Mouse (Mus musculus) liver, embryonic 11.5 days (tissue): Measurements from ENCODE around the gene Rpl32. TPM values are rescaled to one million over a fixed set of nuclear protein-coding genes. Genes with fewer than 3 reads are reported as not detected.

Source experiments
- ATAC-seq: fragments of 200-750 bp; cut with Nextera tagmentation; replicated peaks from 2 replicates; pipeline ENCODE4 v1.8.0; 2017; ENCODE audit warnings: moderate number of reproducible peaks, mild to moderate bottlenecking, moderate TSS enrichment, moderate library complexity; ENCODE audit not compliant: low FRiP score
- DNase-seq: peaks from one replicate; pipeline ENCODE4 v3.0.0-alpha.2; 2017; ENCODE audit warnings: low spot score
- H3K27ac ChIP-seq: fragments of 300-500 bp; sonication (generic); 2 replicates; pipeline ENCODE4 v1.5.1; 2014; ENCODE audit warnings: mild to moderate bottlenecking, low read depth, low read length, control low read depth
- H3K27me3 ChIP-seq: fragments of 300-500 bp; sonication (generic); replicated peaks from 2 replicates; pipeline ENCODE4 v1.6.1; 2014; ENCODE audit warnings: low read length, mixed read lengths; ENCODE audit not compliant: control insufficient read depth, insufficient read depth
- H3K36me3 ChIP-seq: fragments of 300-500 bp; sonication (generic); 2 replicates; pipeline ENCODE4 v1.6.1; 2014; ENCODE audit warnings: mild to moderate bottlenecking, low read length, moderate library complexity, mixed read lengths; ENCODE audit not compliant: control insufficient read depth, insufficient read depth
- H3K4me1 ChIP-seq: fragments of 300-500 bp; sonication (generic); replicated peaks from 2 replicates; pipeline ENCODE4 v1.6.1; 2014; ENCODE audit warnings: low read length, mixed read lengths; ENCODE audit not compliant: control insufficient read depth, insufficient read depth
- H3K4me2 ChIP-seq: fragments of 300-500 bp; sonication (generic); 2 replicates; pipeline ENCODE4 v1.6.1; 2014; ENCODE audit warnings: mild to moderate bottlenecking, control low read depth, moderate library complexity
- H3K4me3 ChIP-seq: fragments of 300-500 bp; sonication (generic); 2 replicates; pipeline ENCODE4 v1.5.1; 2014; ENCODE audit warnings: low read depth, low read length, control low read depth
- H3K9ac ChIP-seq: fragments of 300-500 bp; sonication (generic); 2 replicates; pipeline ENCODE4 v1.6.1; 2014; ENCODE audit warnings: low read depth, low read length, control low read depth
- H3K9me3 ChIP-seq: fragments of 300-500 bp; sonication (generic); 2 replicates; pipeline ENCODE4 v1.6.1; 2016; ENCODE audit warnings: low read length, inconsistent platforms, mixed read lengths; ENCODE audit not compliant: control insufficient read depth
- WGBS: fragments of 180-500 bp; shearing (Covaris S2); extraction: QIAGEN DNeasy Blood & Tissue Kit; methylation state at CpG from one replicate; pipeline ENCODE4 v1.1.7; 2014; 5-methylcytosine and 5-hydroxymethylcytosine counted together
- polyA plus RNA-seq: library from polyadenylated mRNA; unstranded; fragments of >200 nt; fragmentation: Nextera tagmentation; extraction: Ambion mirVana; gene quantifications from 2 replicates; pipeline ENCODE4 v1.2.1, GENCODE M21; 2014

Gene Rpl32
- polyA plus RNA-seq, 1 experiment from 2014 or later: 2,478 TPM

- DNase-seq: no peak
- no peak for ATAC-seq
- H3K9ac ChIP-seq: peak overlapping the region; percentile 81
- peaks cover 21% of the 10 kb centered on the region for H3K4me1 ChIP-seq
- peak overlapping the region; percentile 86 for H3K4me2 ChIP-seq
- no peaks in the 10 kb centered on the region for H3K9me3 ChIP-seq
- H3K27me3 ChIP-seq: no peaks in the 10 kb centered on the region
- no peak overlapping the region for H3K27ac ChIP-seq
- 58% methylated on average over 3 of the region's 3 CpGs for WGBS
- H3K36me3 ChIP-seq: peaks cover 9% of the 10 kb centered on the region; the same call in 1 of the 2 replicates
- H3K4me3 ChIP-seq: peak overlapping the region; percentile 73
These were observed 32.7 kb downstream of the Rpl32 start for GRCm38 (mm10) chr6:115775838-115776237.

GRCm38 (mm10) chr6:115774501-115774921 is 34.0 kb downstream of the Rpl32 start, which contains the start of gene Cand2:
Gene Cand2 (plus strand): TSS chr6:115774538.
- Histone ChIP-seq H3K27ac (peak within 1 kb of the TSS; percentile 60), H3K4me3 (peak within 1 kb of the TSS; percentile 73), H3K36me3 (peaks cover 3% of the 10 kb centered on the region; the same call in 1 of the 2 replicates), H3K9ac (peak within 1 kb of the TSS; percentile 81), H3K9me3 (no peaks in the 10 kb centered on the region), H3K27me3 (no peaks in the 10 kb centered on the region), H3K4me2 (peak within 1 kb of the TSS; percentile 86), H3K4me1 (peaks cover 21% of the 10 kb centered on the region)
- ATAC-seq (peak; percentile 77), DNase-seq (peak; percentile 81)
- under 1% methylated on average over 25 of the region's 28 CpGs for WGBS

- peak; percentile 56 for ATAC-seq
- no peaks in the 10 kb centered on the region for H3K9me3 ChIP-seq
- DNase-seq: peak; percentile 69
These were observed 34.6 kb downstream of the Rpl32 start for GRCm38 (mm10) chr6:115773966-115774413.

GRCm38 (mm10) chr6:115772604-115773003 is 35.9 kb downstream of the Rpl32 start:
- 92% methylated on average over 1 of the region's 1 CpGs for WGBS
- H3K4me1 ChIP-seq: peaks cover 29% of the 10 kb centered on the region
- H3K9ac ChIP-seq: no peak overlapping the region
- H3K4me3 ChIP-seq: no peak overlapping the region
- ATAC-seq (no peak), DNase-seq (no peak)
- no peak overlapping the region for H3K27ac ChIP-seq
- no peak overlapping the region for H3K4me2 ChIP-seq
- H3K27me3 ChIP-seq: no peaks in the 10 kb centered on the region
- H3K36me3 ChIP-seq: 0 out of 2 replicates have a peak, but pooled peaks cover 1% of the 10 kb centered on the region
- no peaks in the 10 kb centered on the region for H3K9me3 ChIP-seq

More at GRCm38 (mm10) chr6:115773966-115774413, 34.6 kb downstream of the Rpl32 start:
- H3K36me3 ChIP-seq: 0 out of 2 replicates have a peak, but pooled peaks cover 3% of the 10 kb centered on the region
- H3K27me3 ChIP-seq: no peaks in the 10 kb centered on the region
- peak overlapping the region; percentile 73 for H3K4me3 ChIP-seq
- WGBS: 0% methylated on average over 13 of the region's 14 CpGs
- H3K4me1 ChIP-seq: peaks cover 21% of the 10 kb centered on the region
- H3K4me2 ChIP-seq: peak overlapping the region; percentile 86
- no peak overlapping the region for H3K27ac ChIP-seq
- H3K9ac ChIP-seq: 0 out of 2 replicates have a peak overlapping the region, but pooled peaks have one; percentile 11

GRCm38 (mm10) chr6:115772201-115772600 is 36.3 kb downstream of the Rpl32 start:
- H3K27ac ChIP-seq: no peak overlapping the region
- no peak for ATAC-seq
- H3K4me3 ChIP-seq: no peak overlapping the region
- no peak overlapping the region for H3K9ac ChIP-seq
- H3K27me3 ChIP-seq: no peaks in the 10 kb centered on the region
- no peaks in the 10 kb centered on the region for H3K36me3 ChIP-seq
- no peak for DNase-seq
- WGBS: 79% methylated on average over 6 of the region's 6 CpGs
- H3K4me2 ChIP-seq: no peak overlapping the region
- H3K4me1 ChIP-seq: peaks cover 29% of the 10 kb centered on the region
- no peaks in the 10 kb centered on the region for H3K9me3 ChIP-seq

GRCm38 (mm10) chr6:115770852-115771251 is 37.7 kb downstream of the Rpl32 start:
- ATAC-seq: no peak
- Histone ChIP-seq H3K27ac (no peak overlapping the region), H3K4me3 (no peak overlapping the region), H3K9me3 (no peaks in the 10 kb centered on the region), H3K9ac (no peak overlapping the region), H3K4me1 (peaks cover 17% of the 10 kb centered on the region), H3K4me2 (no peak overlapping the region), H3K36me3 (no peaks in the 10 kb centered on the region), H3K27me3 (no peaks in the 10 kb centered on the region)
- 59% methylated on average over 4 of the region's 4 CpGs for WGBS
- DNase-seq: no peak

- Histone ChIP-seq H3K27ac (peak overlapping the region; percentile 38; the same call in 1 of the 2 replicates), H3K4me1 (peaks cover 11% of the 10 kb centered on the region)
These were observed 38.4 kb downstream of the Rpl32 start for GRCm38 (mm10) chr6:115770059-115770670.

GRCm38 (mm10) chr6:115768207-115768606 is 40.3 kb downstream of the Rpl32 start:
- Histone ChIP-seq H3K36me3 (no peaks in the 10 kb centered on the region), H3K4me1 (peaks cover 20% of the 10 kb centered on the region), H3K27me3 (no peaks in the 10 kb centered on the region), H3K4me3 (no peak overlapping the region), H3K9ac (no peak overlapping the region), H3K9me3 (no peaks in the 10 kb centered on the region), H3K4me2 (0 out of 2 replicates have a peak overlapping the region, but pooled peaks have one; percentile 18), H3K27ac (peak overlapping the region; percentile 54; the same call in 1 of the 2 replicates)
- DNase-seq (peak; percentile 52), ATAC-seq (peak; percentile 59)
- 31% methylated on average over 4 of the region's 4 CpGs for WGBS

More at GRCm38 (mm10) chr6:115770059-115770670, 38.4 kb downstream of the Rpl32 start:
- ATAC-seq (no peak), DNase-seq (no peak)
- Histone ChIP-seq H3K4me3 (no peak overlapping the region), H3K9me3 (no peaks in the 10 kb centered on the region), H3K36me3 (no peaks in the 10 kb centered on the region), H3K27me3 (no peaks in the 10 kb centered on the region), H3K9ac (no peak overlapping the region), H3K4me2 (no peak overlapping the region)
- 81% methylated on average over 20 of the region's 20 CpGs for WGBS

- Histone ChIP-seq H3K27ac (no peak overlapping the region), H3K36me3 (no peaks in the 10 kb centered on the region), H3K4me3 (no peak overlapping the region), H3K4me2 (no peak overlapping the region), H3K27me3 (no peaks in the 10 kb centered on the region), H3K4me1 (peaks cover 27% of the 10 kb centered on the region), H3K9ac (no peak overlapping the region), H3K9me3 (no peaks in the 10 kb centered on the region)
- DNase-seq (no peak), ATAC-seq (no peak)
- 37% methylated on average over 9 of the region's 9 CpGs for WGBS
These were observed 41.2 kb downstream of the Rpl32 start for GRCm38 (mm10) chr6:115767357-115767756.
